Mouse (Mus musculus) frontal cortex, postnatal 36 days (tissue): ENCODE measurements around the gene Mtln.

ENCODE experiments used
- DNase-seq, 2 experiments: peaks; one replicate each; pipeline ENCODE4 v3.0.0; 2022; ENCODE audit warnings: low spot score in 2 of 2

Mtln gene

GRCm38 (mm10) chr2:127791919-127792603 is at the start of gene Mtln:
Gene Mtln (minus strand): TSS chr2:127792488.
- peak; percentile 92 to 95 for DNase-seq

GRCm38 (mm10) chr2:127841402-127841801 is 49.1 kb upstream of the Mtln start:
- DNase-seq = no peak

- DNase-seq = no peak
Measured at GRCm38 (mm10) chr2:127839425-127839824, 47.1 kb upstream of the Mtln start.

GRCm38 (mm10) chr2:127838576-127838975 is 46.3 kb upstream of the Mtln start, which contains the start of gene Acoxl:
Gene Acoxl (plus strand): TSS chr2:127838876.
- no peak for DNase-seq

GRCm38 (mm10) chr2:127832833-127833190 is 40.5 kb upstream of the Mtln start:
- peak in 1 of 2 experiments; percentile 5 for DNase-seq

GRCm38 (mm10) chr2:127832103-127832832 is 40.0 kb upstream of the Mtln start:
- peak in 1 of 2 experiments; percentile 1 for DNase-seq

- peak; percentile 85 to 90 for DNase-seq
Measured at GRCm38 (mm10) chr2:127831401-127832102, 39.3 kb upstream of the Mtln start, which contains the start of gene Bub1. Gene Bub1 (minus strand): TSS chr2:127831865.

- DNase-seq = no peak
Measured at GRCm38 (mm10) chr2:127789651-127790270, 2.5 kb downstream of the Mtln start.

GRCm38 (mm10) chr2:127789138-127789537 is 3.1 kb downstream of the Mtln start:
- DNase-seq = peak in 1 of 2 experiments; percentile 17

GRCm38 (mm10) chr2:127788440-127789116 is 3.7 kb downstream of the Mtln start, which contains the start of gene Nphp1:
Gene Nphp1 (minus strand): TSS chr2:127788897.
- DNase-seq = peak; percentile 87 to 89

- DNase-seq = no peak
Measured at GRCm38 (mm10) chr2:127787226-127787625, 5.1 kb downstream of the Mtln start.

- DNase-seq = no peak
Measured at GRCm38 (mm10) chr2:127778451-127778850, 13.8 kb downstream of the Mtln start.

GRCm38 (mm10) chr2:127775013-127775412 is 17.3 kb downstream of the Mtln start:
- DNase-seq = no peak

GRCm38 (mm10) chr2:127774578-127774941 is 17.7 kb downstream of the Mtln start:
- no peak for DNase-seq

GRCm38 (mm10) chr2:127773938-127774577 is 18.2 kb downstream of the Mtln start:
- no peak for DNase-seq

GRCm38 (mm10) chr2:127761587-127761986 is 30.7 kb downstream of the Mtln start:
- no peak for DNase-seq

- no peak for DNase-seq
Measured at GRCm38 (mm10) chr2:127760429-127761000, 31.8 kb downstream of the Mtln start.

GRCm38 (mm10) chr2:127760014-127760413 is 32.3 kb downstream of the Mtln start:
- DNase-seq = no peak

- DNase-seq = no peak
Measured at GRCm38 (mm10) chr2:127759157-127759880, 33.0 kb downstream of the Mtln start.

- peak; percentile 46 to 51 for DNase-seq
Measured at GRCm38 (mm10) chr2:127757171-127757570, 35.1 kb downstream of the Mtln start.
